Mouse (Mus musculus) cerebral cortex, adult 2 months (tissue): ENCODE measurements around the gene Ccdc188.

Experiments
- WGBS: fragments of 180-500 bp; shearing (Covaris S2); methylation state at CpG from one replicate; pipeline ENCODE4 v1.1.7; 2018; 5-methylcytosine and 5-hydroxymethylcytosine counted together

Ccdc188 gene

GRCm38 (mm10) chr16:18235389-18236065 is 17.8 kb downstream of the Ccdc188 start:
- WGBS = 1% methylated on average over 19 of the region's 19 CpGs

GRCm38 (mm10) chr16:18236676-18237501 is 19.2 kb downstream of the Ccdc188 start:
- WGBS = 72% methylated on average over 7 of the region's 7 CpGs

GRCm38 (mm10) chr16:18241581-18241980 is 23.9 kb downstream of the Ccdc188 start:
- 92% methylated on average over 10 of the region's 10 CpGs for WGBS

GRCm38 (mm10) chr16:18247521-18248399 is 30.1 kb downstream of the Ccdc188 start:
- WGBS = under 1% methylated on average over 33 of the region's 33 CpGs

GRCm38 (mm10) chr16:18248433-18249363 is 31.0 kb downstream of the Ccdc188 start, which contains the start of the genes Trmt2a and Ranbp1:
Gene Trmt2a, plus strand, starts transcription at chr16:18248679.
Gene Ranbp1, minus strand, starts transcription at chr16:18248732.
- WGBS = under 1% methylated on average over 102 of the region's 102 CpGs

- 3% methylated on average over 27 of the region's 27 CpGs for WGBS
Observed at GRCm38 (mm10) chr16:18249364-18249967, 31.8 kb downstream of the Ccdc188 start.

- 46% methylated on average over 4 of the region's 4 CpGs for WGBS
Observed at GRCm38 (mm10) chr16:18250231-18250630, 32.6 kb downstream of the Ccdc188 start.

GRCm38 (mm10) chr16:18250828-18251790 is 33.4 kb downstream of the Ccdc188 start:
- WGBS = 55% methylated on average over 10 of the region's 10 CpGs

GRCm38 (mm10) chr16:18252736-18253135 is 35.1 kb downstream of the Ccdc188 start:
- WGBS = 73% methylated on average over 6 of the region's 6 CpGs

GRCm38 (mm10) chr16:18253866-18254265 is 36.2 kb downstream of the Ccdc188 start:
- WGBS = 75% methylated on average over 1 of the region's 1 CpGs

GRCm38 (mm10) chr16:18258221-18258620 is 40.5 kb downstream of the Ccdc188 start, which contains the start of gene Gm49776:
Gene Gm49776, minus strand, starts transcription at chr16:18258321.
- 89% methylated on average over 2 of the region's 2 CpGs for WGBS

- WGBS = 85% methylated on average over 2 of the region's 2 CpGs
Observed at GRCm38 (mm10) chr16:18265024-18265423, 47.3 kb downstream of the Ccdc188 start.

GRCm38 (mm10) chr16:18268182-18268581 is 50.5 kb downstream of the Ccdc188 start:
- WGBS = 78% methylated on average over 5 of the region's 5 CpGs
